Mouse (Mus musculus): ENCODE results near the gene Klf12. TPM values are rescaled to one million over a fixed set of nuclear protein-coding genes. Genes with fewer than 3 reads are reported as not detected.

Klf12 gene
- polyA plus RNA-seq, 1 experiment from 2014 or later, result 15.4 TPM

- Histone ChIP-seq H3K4me3 (ENCODE audit: low read depth, low read length) (no peak overlapping the region), H3K4me1 (ENCODE audit: insufficient read depth) (no peaks in the 10 kb centered on the region), H3K9me3 (ENCODE audit: low read depth, low read length) (no peaks in the 10 kb centered on the region), H3K27me3 (ENCODE audit: insufficient read depth, low read length) (no peaks in the 10 kb centered on the region), H3K9ac (no peak overlapping the region), H3K27ac (ENCODE audit: low read depth) (no peak overlapping the region), H3K36me3 (ENCODE audit: insufficient read depth) (no peaks in the 10 kb centered on the region), H3K4me2 (no peak overlapping the region)
- no peak for TF ChIP-seq CTCF (IDR thresholded peaks at IDR 0.05; ENCODE audit: low read depth)
- DNase-seq (peak; percentile 42), ATAC-seq (ENCODE audit: insufficient read depth) (no peak)
- WGBS, result 28% methylated on average over 7 of the region's 7 CpGs
These were observed 301.0 kb downstream of the Klf12 start for GRCm38 (mm10) chr14:99983510-99983909.

- Histone ChIP-seq H3K36me3 (ENCODE audit: insufficient read depth) (no peaks in the 10 kb centered on the region), H3K4me2 (no peak overlapping the region), H3K4me1 (ENCODE audit: insufficient read depth) (no peaks in the 10 kb centered on the region), H3K9ac (no peak overlapping the region), H3K9me3 (ENCODE audit: low read depth, low read length) (no peaks in the 10 kb centered on the region), H3K4me3 (ENCODE audit: low read depth, low read length) (no peak overlapping the region), H3K27ac (ENCODE audit: low read depth) (no peak overlapping the region; the same call in 1 of the 2 replicates), H3K27me3 (ENCODE audit: insufficient read depth, low read length) (no peaks in the 10 kb centered on the region)
- ATAC-seq (ENCODE audit: insufficient read depth) (0 out of 2 replicates have a peak, but pooled peaks have one; percentile 28), DNase-seq (peak; percentile 29)
- 67% methylated on average over 3 of the region's 3 CpGs for WGBS
- TF ChIP-seq CTCF (IDR thresholded peaks at IDR 0.05; ENCODE audit: low read depth), result no peak
These were observed 303.3 kb downstream of the Klf12 start for GRCm38 (mm10) chr14:99981209-99981608.

GRCm38 (mm10) chr14:99967920-99968319 lies 316.6 kb downstream of the Klf12 start:
- H3K4me1 ChIP-seq (ENCODE audit: insufficient read depth), result no peaks in the 10 kb centered on the region
- no peaks in the 10 kb centered on the region for H3K27me3 ChIP-seq (ENCODE audit: insufficient read depth, low read length)
- H3K9ac ChIP-seq, result no peak overlapping the region
- no peak overlapping the region for H3K4me2 ChIP-seq
- no peak for TF ChIP-seq CTCF (IDR thresholded peaks at IDR 0.05; ENCODE audit: low read depth)
- H3K4me3 ChIP-seq (ENCODE audit: low read depth, low read length), result no peak overlapping the region
- no peaks in the 10 kb centered on the region for H3K36me3 ChIP-seq (ENCODE audit: insufficient read depth)
- DNase-seq (no peak), ATAC-seq (ENCODE audit: insufficient read depth) (no peak)
- no peaks in the 10 kb centered on the region for H3K9me3 ChIP-seq (ENCODE audit: low read depth, low read length)
- WGBS, result 68% methylated on average over 4 of the region's 4 CpGs
- no peak overlapping the region for H3K27ac ChIP-seq (ENCODE audit: low read depth)

- Histone ChIP-seq H3K27ac (ENCODE audit: low read depth) (no peak overlapping the region), H3K4me1 (ENCODE audit: insufficient read depth) (no peaks in the 10 kb centered on the region), H3K27me3 (ENCODE audit: insufficient read depth, low read length) (no peaks in the 10 kb centered on the region), H3K4me3 (ENCODE audit: low read depth, low read length) (no peak overlapping the region), H3K9me3 (ENCODE audit: low read depth, low read length) (no peaks in the 10 kb centered on the region), H3K9ac (no peak overlapping the region), H3K4me2 (no peak overlapping the region), H3K36me3 (ENCODE audit: insufficient read depth) (no peaks in the 10 kb centered on the region)
- DNase-seq, result peak; percentile 78
- 46% methylated on average over 10 of the region's 10 CpGs for WGBS
- no peak for TF ChIP-seq CTCF (IDR thresholded peaks at IDR 0.05; ENCODE audit: low read depth)
- peak; percentile 91 for ATAC-seq (ENCODE audit: insufficient read depth)
These were observed 323.8 kb downstream of the Klf12 start for GRCm38 (mm10) chr14:99960500-99961229.

- Histone ChIP-seq H3K4me3 (ENCODE audit: low read depth, low read length) (no peak overlapping the region), H3K27ac (ENCODE audit: low read depth) (no peak overlapping the region), H3K9ac (no peak overlapping the region), H3K4me1 (ENCODE audit: insufficient read depth) (no peaks in the 10 kb centered on the region), H3K9me3 (ENCODE audit: low read depth, low read length) (no peaks in the 10 kb centered on the region), H3K36me3 (ENCODE audit: insufficient read depth) (no peaks in the 10 kb centered on the region), H3K27me3 (ENCODE audit: insufficient read depth, low read length) (no peaks in the 10 kb centered on the region), H3K4me2 (no peak overlapping the region)
- ATAC-seq (ENCODE audit: insufficient read depth), result no peak
- TF ChIP-seq CTCF (IDR thresholded peaks at IDR 0.05; ENCODE audit: low read depth), result no peak
- WGBS, result 85% methylated on average over 4 of the region's 4 CpGs
- peak; percentile 14 for DNase-seq
These were observed 329.3 kb downstream of the Klf12 start for GRCm38 (mm10) chr14:99955133-99955532.

- H3K36me3 ChIP-seq (ENCODE audit: insufficient read depth), result no peaks in the 10 kb centered on the region
- no peak overlapping the region for H3K27ac ChIP-seq (ENCODE audit: low read depth)
- H3K9me3 ChIP-seq (ENCODE audit: low read depth, low read length), result no peaks in the 10 kb centered on the region
- WGBS, result 75% methylated on average over 17 of the region's 17 CpGs
- H3K27me3 ChIP-seq (ENCODE audit: insufficient read depth, low read length), result no peaks in the 10 kb centered on the region
- ATAC-seq (ENCODE audit: insufficient read depth), result no peak
- peaks cover 16% of the 10 kb centered on the region for H3K4me1 ChIP-seq (ENCODE audit: insufficient read depth)
- no peak overlapping the region for H3K4me3 ChIP-seq (ENCODE audit: low read depth, low read length)
- peak; percentile 3 for DNase-seq
- H3K9ac ChIP-seq, result no peak overlapping the region
- H3K4me2 ChIP-seq, result no peak overlapping the region
- no peak for TF ChIP-seq CTCF (IDR thresholded peaks at IDR 0.05; ENCODE audit: low read depth)
These were observed 340.0 kb downstream of the Klf12 start for GRCm38 (mm10) chr14:99944221-99945108.

- no peak overlapping the region for H3K4me3 ChIP-seq (ENCODE audit: low read depth, low read length)
- H3K27ac ChIP-seq (ENCODE audit: low read depth), result peak overlapping the region; percentile 80
- ATAC-seq (ENCODE audit: insufficient read depth) (peak; percentile 96), DNase-seq (peak; percentile 91)
- no peak for TF ChIP-seq CTCF (IDR thresholded peaks at IDR 0.05; ENCODE audit: low read depth)
- peak overlapping the region; percentile 38 for H3K4me2 ChIP-seq
- 3% methylated on average over 8 of the region's 8 CpGs for WGBS
- no peaks in the 10 kb centered on the region for H3K27me3 ChIP-seq (ENCODE audit: insufficient read depth, low read length)
- H3K4me1 ChIP-seq (ENCODE audit: insufficient read depth), result peaks cover 16% of the 10 kb centered on the region
- H3K9ac ChIP-seq, result no peak overlapping the region
- no peaks in the 10 kb centered on the region for H3K9me3 ChIP-seq (ENCODE audit: low read depth, low read length)
- no peaks in the 10 kb centered on the region for H3K36me3 ChIP-seq (ENCODE audit: insufficient read depth)
These were observed 341.3 kb downstream of the Klf12 start for GRCm38 (mm10) chr14:99943156-99943555.
